Mouse (Mus musculus): ENCODE measurements around the gene Slc26a10. TPM values are rescaled to one million over a fixed set of nuclear protein-coding genes. Genes with fewer than 3 reads are reported as not detected.

Slc26a10 gene
- polyA plus RNA-seq, 1 experiment from 2014 or later, result 3.0 TPM

DNA sequence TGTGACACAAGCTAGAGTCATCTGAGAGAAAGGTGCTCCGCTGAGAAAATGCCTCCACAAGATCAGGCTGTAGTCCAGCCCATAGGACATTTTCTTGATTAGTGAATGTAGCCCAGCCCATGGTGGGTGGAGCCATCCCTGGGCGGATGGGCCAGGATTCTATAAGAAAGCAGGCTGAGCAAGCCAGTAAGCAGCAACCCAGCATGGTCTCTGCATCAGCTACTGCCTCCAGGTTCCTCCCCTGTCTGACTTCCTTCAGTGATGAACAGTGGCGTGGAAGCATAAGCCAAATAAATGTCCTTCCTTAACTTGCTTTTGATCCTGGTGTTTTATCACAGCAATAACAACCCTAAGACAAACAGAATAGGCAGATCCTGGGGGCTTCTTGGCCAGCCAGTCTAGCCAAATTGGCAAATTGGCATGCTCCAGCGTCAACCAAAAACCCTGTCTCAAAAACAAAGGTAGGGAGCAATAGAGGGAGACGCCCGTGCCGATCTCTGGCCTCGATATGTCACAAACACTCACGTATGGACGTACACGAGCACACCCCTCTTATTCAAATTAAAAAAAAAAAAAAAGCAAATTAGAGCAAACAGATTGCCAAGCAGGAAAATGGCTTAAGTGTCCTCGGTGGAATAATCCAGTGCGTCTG, 57.5 kb downstream of the Slc26a10 start:
- H3K4me1 ChIP-seq, result peaks cover 7% of the 10 kb centered on the region; the same call in 1 of the 2 replicates
- no peak overlapping the region for H3K9ac ChIP-seq
- H3K27me3 ChIP-seq, result no peaks in the 10 kb centered on the region
- no peaks in the 10 kb centered on the region for H3K9me3 ChIP-seq
- no peak overlapping the region for H3K27ac ChIP-seq
- 11% methylated on average over 13 of the region's 13 CpGs for WGBS
- H3K4me2 ChIP-seq (replicated peaks), result peak overlapping the region; percentile 48
- no peak for ATAC-seq (ENCODE audit: insufficient number of reproducible peaks, insufficient read depth, low FRiP score, low TSS enrichment)
- peak overlapping the region; percentile 25 for H3K4me3 ChIP-seq
- peaks cover 11% of the 10 kb centered on the region for H3K36me3 ChIP-seq

DNA sequence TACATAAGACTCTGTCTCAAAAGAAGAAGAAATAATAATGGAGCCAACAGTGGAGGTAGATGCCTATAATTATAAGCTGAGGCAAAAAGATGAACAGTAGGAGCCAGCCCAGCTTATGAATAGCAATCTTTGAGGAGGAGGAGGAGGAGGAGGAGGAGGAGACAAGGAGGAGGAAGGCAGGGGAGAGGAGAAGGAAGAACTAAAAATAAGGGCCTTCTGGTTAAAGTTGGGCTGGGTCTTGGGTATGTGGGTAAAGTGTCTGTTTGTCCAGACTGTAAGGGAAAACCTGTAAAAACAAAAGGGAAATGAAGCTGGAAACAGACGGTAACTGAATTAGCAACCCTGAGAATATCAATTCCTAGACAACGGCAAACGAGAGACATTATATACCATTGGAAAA, 58.4 kb downstream of the Slc26a10 start:
- no peaks in the 10 kb centered on the region for H3K9me3 ChIP-seq
- H3K4me2 ChIP-seq (replicated peaks), result no peak overlapping the region
- WGBS, result 67% methylated on average over 3 of the region's 3 CpGs
- no peak overlapping the region for H3K27ac ChIP-seq
- no peak overlapping the region for H3K9ac ChIP-seq
- H3K4me3 ChIP-seq, result no peak overlapping the region
- H3K4me1 ChIP-seq, result peaks cover 7% of the 10 kb centered on the region; the same call in 1 of the 2 replicates
- H3K27me3 ChIP-seq, result no peaks in the 10 kb centered on the region
- peaks cover 20% of the 10 kb centered on the region for H3K36me3 ChIP-seq
- no peak for ATAC-seq (ENCODE audit: insufficient number of reproducible peaks, insufficient read depth, low FRiP score, low TSS enrichment)

Other genes starting within 250 kb of the Slc26a10 start
- 85.1 and 91.0 TPM in 2 replicates for gene Ctdsp2, start 201.9 kb downstream of the Slc26a10 start, polyA plus RNA-seq (2016; fragmentation: Nextera tagmentation; extraction: Ambion mirVana)
- 3.3 and 3.9 TPM in 2 replicates for gene Avil, start 179.9 kb downstream of the Slc26a10 start, polyA plus RNA-seq (2016; fragmentation: Nextera tagmentation; extraction: Ambion mirVana)
- 76.5 and 84.1 TPM in 2 replicates for gene Tsfm, start 149.8 kb downstream of the Slc26a10 start, polyA plus RNA-seq (2016; fragmentation: Nextera tagmentation; extraction: Ambion mirVana)
- gene Mettl1, start 139.2 kb downstream of the Slc26a10 start, polyA plus RNA-seq (2016; fragmentation: Nextera tagmentation; extraction: Ambion mirVana), result 51.6 and 53.1 TPM in 2 replicates
- 0.45 and 0.61 TPM in 2 replicates for gene Eef1akmt3, start 139.1 kb downstream of the Slc26a10 start, polyA plus RNA-seq (2016; fragmentation: Nextera tagmentation; extraction: Ambion mirVana)
- gene Cyp27b1, start 132.4 kb downstream of the Slc26a10 start, polyA plus RNA-seq (2016; fragmentation: Nextera tagmentation; extraction: Ambion mirVana), result 0.09 and 0.10 TPM in 2 replicates
- gene March9, start 120.5 kb downstream of the Slc26a10 start, polyA plus RNA-seq (2016; fragmentation: Nextera tagmentation; extraction: Ambion mirVana), result 2.2 and 2.4 TPM in 2 replicates
- gene Cdk4, start 117.1 kb downstream of the Slc26a10 start, polyA plus RNA-seq (2016; fragmentation: Nextera tagmentation; extraction: Ambion mirVana), result 2,215 and 2,234 TPM in 2 replicates
- 167 and 170 TPM in 2 replicates for gene Tspan31, start 110.4 kb downstream of the Slc26a10 start, polyA plus RNA-seq (2016; fragmentation: Nextera tagmentation; extraction: Ambion mirVana)
- 0.32 and 0.82 TPM in 2 replicates for gene Agap2, start 105.4 kb downstream of the Slc26a10 start, polyA plus RNA-seq (2016; fragmentation: Nextera tagmentation; extraction: Ambion mirVana)
- 72.9 and 75.7 TPM in 2 replicates for gene Os9, start 59.5 kb downstream of the Slc26a10 start, polyA plus RNA-seq (2016; fragmentation: Nextera tagmentation; extraction: Ambion mirVana)
- 4.6 and 6.2 TPM in 2 replicates for gene B4galnt1, start 15.4 kb downstream of the Slc26a10 start, polyA plus RNA-seq (2016; fragmentation: Nextera tagmentation; extraction: Ambion mirVana)
- 85.0 and 96.5 TPM in 2 replicates for gene Arhgef25, start 9.4 kb upstream of the Slc26a10 start, polyA plus RNA-seq (2016; fragmentation: Nextera tagmentation; extraction: Ambion mirVana)
- gene Dtx3, start 15.1 kb upstream of the Slc26a10 start, polyA plus RNA-seq (2016; fragmentation: Nextera tagmentation; extraction: Ambion mirVana), result 172 and 173 TPM in 2 replicates
- gene Pip4k2c, start 30.9 kb upstream of the Slc26a10 start, polyA plus RNA-seq (2016; fragmentation: Nextera tagmentation; extraction: Ambion mirVana), result 29.0 and 30.5 TPM in 2 replicates
- 13.5 and 16.8 TPM in 2 replicates for gene Kif5a, start 82.7 kb upstream of the Slc26a10 start, polyA plus RNA-seq (2016; fragmentation: Nextera tagmentation; extraction: Ambion mirVana)
- 199 and 213 TPM in 2 replicates for gene Dctn2, start 85.7 kb upstream of the Slc26a10 start, polyA plus RNA-seq (2016; fragmentation: Nextera tagmentation; extraction: Ambion mirVana)
- 17.2 and 23.3 TPM in 2 replicates for gene Mbd6, start 108.4 kb upstream of the Slc26a10 start, polyA plus RNA-seq (2016; fragmentation: Nextera tagmentation; extraction: Ambion mirVana)
- gene Mars, start 131.1 kb upstream of the Slc26a10 start, polyA plus RNA-seq (2016; fragmentation: Nextera tagmentation; extraction: Ambion mirVana), result 138 and 142 TPM in 2 replicates
- gene Arhgap9, start 141.3 kb upstream of the Slc26a10 start, polyA plus RNA-seq (2016; fragmentation: Nextera tagmentation; extraction: Ambion mirVana), result 1.8 and 2.6 TPM in 2 replicates
- gene Gli1, start 161.3 kb upstream of the Slc26a10 start, polyA plus RNA-seq (2016; fragmentation: Nextera tagmentation; extraction: Ambion mirVana), result 15.5 and 16.4 TPM in 2 replicates
- gene Inhbe, start 173.8 kb upstream of the Slc26a10 start, polyA plus RNA-seq (2016; fragmentation: Nextera tagmentation; extraction: Ambion mirVana), result 0.03 TPM in 1 of 2 replicates, not detected in the other
- 0.09 TPM in 1 of 2 replicates, not detected in the other for gene Inhbc, start 189.8 kb upstream of the Slc26a10 start, polyA plus RNA-seq (2016; fragmentation: Nextera tagmentation; extraction: Ambion mirVana)
- gene R3hdm2, start 199.7 kb upstream of the Slc26a10 start, polyA plus RNA-seq (2016; fragmentation: Nextera tagmentation; extraction: Ambion mirVana), result 44.9 and 53.0 TPM in 2 replicates

All from embryonic facial prominence, embryonic 12.5 days (tissue).